Mouse (Mus musculus) frontal cortex, postnatal 25 days (tissue): ENCODE measurements around the gene Gse1.
"Not testable (repeated sequence)": the region's sequence is repeated elsewhere in the genome, so short reads cannot be mapped to it uniquely, and the experiment has no call there.

Source experiments
- DNase-seq, 2 experiments: peaks; one replicate each; pipeline ENCODE4 v3.0.0; 2022; ENCODE audit warnings: low spot score in 2 of 2

Gse1 gene

GRCm38 (mm10) chr8:120344166-120344565 lies 115.9 kb downstream of the Gse1 start:
- DNase-seq = no peak

GRCm38 (mm10) chr8:120344583-120344982 lies 116.3 kb downstream of the Gse1 start:
- no peak for DNase-seq

- no peak for DNase-seq
Measured at GRCm38 (mm10) chr8:120347734-120348341, 119.6 kb downstream of the Gse1 start.

GRCm38 (mm10) chr8:120348922-120349321 lies 120.7 kb downstream of the Gse1 start:
- DNase-seq = no peak

GRCm38 (mm10) chr8:120351332-120352071 lies 123.2 kb downstream of the Gse1 start:
- DNase-seq = no peak

- peak; percentile 44 to 54 for DNase-seq
Measured at GRCm38 (mm10) chr8:120352096-120352495, 123.8 kb downstream of the Gse1 start.

- DNase-seq = no peak
Measured at GRCm38 (mm10) chr8:120356067-120356466, 127.8 kb downstream of the Gse1 start.

GRCm38 (mm10) chr8:120357504-120357903 lies 129.2 kb downstream of the Gse1 start:
- DNase-seq = no peak

GRCm38 (mm10) chr8:120361301-120361700 lies 133.0 kb downstream of the Gse1 start:
- DNase-seq = no peak

GRCm38 (mm10) chr8:120363552-120364071 lies 135.4 kb downstream of the Gse1 start:
- DNase-seq = no peak

- no peak for DNase-seq
Measured at GRCm38 (mm10) chr8:120364093-120364725, 136.0 kb downstream of the Gse1 start.

- DNase-seq = no peak
Measured at GRCm38 (mm10) chr8:120366840-120367239, 138.6 kb downstream of the Gse1 start.

- not testable (repeated sequence) for DNase-seq
Measured at GRCm38 (mm10) chr8:120368191-120368590, 139.9 kb downstream of the Gse1 start.

- DNase-seq = peak; percentile 61 to 72
Measured at GRCm38 (mm10) chr8:120368814-120369649, 140.8 kb downstream of the Gse1 start.

- no peak for DNase-seq
Measured at GRCm38 (mm10) chr8:120369956-120370355, 141.7 kb downstream of the Gse1 start.

- no peak for DNase-seq
Measured at GRCm38 (mm10) chr8:120370461-120370860, 142.2 kb downstream of the Gse1 start.

GRCm38 (mm10) chr8:120371146-120371545 lies 142.9 kb downstream of the Gse1 start:
- no peak for DNase-seq

- no peak for DNase-seq
Measured at GRCm38 (mm10) chr8:120371725-120372457, 143.6 kb downstream of the Gse1 start.

GRCm38 (mm10) chr8:120372684-120373083 lies 144.4 kb downstream of the Gse1 start:
- no peak for DNase-seq

GRCm38 (mm10) chr8:120373621-120374020 lies 145.4 kb downstream of the Gse1 start:
- no peak for DNase-seq

- no peak for DNase-seq
Measured at GRCm38 (mm10) chr8:120374070-120374469, 145.8 kb downstream of the Gse1 start.
